Mouse (Mus musculus): ENCODE measurements around the gene Cdr2. TPM values are rescaled to one million over a fixed set of nuclear protein-coding genes. Genes with fewer than 3 reads are reported as not detected.
"Not testable (repeated sequence)": the region's sequence is repeated elsewhere in the genome, so short reads cannot be mapped to it uniquely, and the experiment has no call there.

Cdr2 gene
- polyA plus RNA-seq, 1 experiment from 2014 or later: 39.3 TPM

- H3K4me1 ChIP-seq: peaks cover 23% of the 10 kb centered on the region
- no peak overlapping the region for H3K9ac ChIP-seq
- no peak for ATAC-seq
- peaks cover 79% of the 10 kb centered on the region for H3K36me3 ChIP-seq
- no peak overlapping the region for H3K27ac ChIP-seq
- WGBS (ENCODE audit: insufficient replicate concordance): 84% methylated on average over 5 of the region's 5 CpGs
- no peak overlapping the region for H3K4me3 ChIP-seq
- no peaks in the 10 kb centered on the region for H3K9me3 ChIP-seq (replicated peaks)
- H3K4me2 ChIP-seq: no peak overlapping the region
- no peaks in the 10 kb centered on the region for H3K27me3 ChIP-seq (replicated peaks)
Observed at GRCm38 (mm10) chr7:120963126-120963525, 19.0 kb downstream of the Cdr2 start.

GRCm38 (mm10) chr7:120961893-120962292, 20.2 kb downstream of the Cdr2 start:
- Histone ChIP-seq H3K9me3 (replicated peaks) (no peaks in the 10 kb centered on the region), H3K4me1 (peaks cover 12% of the 10 kb centered on the region), H3K27ac (no peak overlapping the region), H3K27me3 (replicated peaks) (no peaks in the 10 kb centered on the region), H3K36me3 (peaks cover 79% of the 10 kb centered on the region), H3K4me2 (no peak overlapping the region), H3K4me3 (no peak overlapping the region), H3K9ac (no peak overlapping the region)
- ATAC-seq: no peak
- 72% methylated on average over 3 of the region's 3 CpGs for WGBS (ENCODE audit: insufficient replicate concordance)

GRCm38 (mm10) chr7:120960601-120961000, 21.5 kb downstream of the Cdr2 start:
- no peak for ATAC-seq
- peaks cover 8% of the 10 kb centered on the region for H3K4me1 ChIP-seq
- WGBS (ENCODE audit: insufficient replicate concordance): 84% methylated on average over 6 of the region's 6 CpGs
- no peak overlapping the region for H3K4me3 ChIP-seq
- no peaks in the 10 kb centered on the region for H3K9me3 ChIP-seq (replicated peaks)
- peaks cover 82% of the 10 kb centered on the region for H3K36me3 ChIP-seq
- H3K27me3 ChIP-seq (replicated peaks): no peaks in the 10 kb centered on the region
- H3K4me2 ChIP-seq: no peak overlapping the region
- no peak overlapping the region for H3K27ac ChIP-seq
- H3K9ac ChIP-seq: no peak overlapping the region

DNA sequence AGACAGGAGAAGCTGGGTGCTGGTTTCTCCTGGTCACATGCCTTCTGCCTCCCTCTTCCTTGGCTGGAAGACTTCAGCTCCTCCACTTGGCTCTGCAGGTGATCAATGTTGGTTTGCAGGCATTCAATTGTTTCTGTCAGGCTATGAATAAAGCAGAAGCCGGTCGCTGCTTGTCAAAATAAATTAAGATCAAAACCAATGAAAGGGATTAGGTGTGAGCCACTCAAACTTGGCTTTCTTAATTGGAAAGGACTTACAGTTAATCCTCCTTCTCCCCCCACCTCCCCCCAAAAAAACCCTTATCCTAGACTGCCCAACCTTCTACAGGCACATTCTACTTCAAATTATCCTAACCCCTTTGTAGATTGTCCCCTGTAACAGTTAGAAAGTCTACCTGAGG, 22.0 kb downstream of the Cdr2 start:
- Histone ChIP-seq H3K9me3 (replicated peaks) (no peaks in the 10 kb centered on the region), H3K4me2 (no peak overlapping the region), H3K27ac (no peak overlapping the region), H3K4me3 (no peak overlapping the region), H3K9ac (no peak overlapping the region), H3K27me3 (replicated peaks) (no peaks in the 10 kb centered on the region), H3K4me1 (peaks cover 6% of the 10 kb centered on the region; the same call in 1 of the 2 replicates), H3K36me3 (peaks cover 87% of the 10 kb centered on the region)
- WGBS (ENCODE audit: insufficient replicate concordance): 90% methylated on average over 2 of the region's 2 CpGs
- no peak for ATAC-seq

- H3K9ac ChIP-seq; H3K4me1 ChIP-seq; H3K27ac ChIP-seq; H3K4me2 ChIP-seq; ATAC-seq; H3K9me3 ChIP-seq (replicated peaks); H3K27me3 ChIP-seq (replicated peaks); H3K4me3 ChIP-seq: not testable (repeated sequence)
- 84% methylated on average over 7 of the region's 7 CpGs for WGBS (ENCODE audit: insufficient replicate concordance)
- peaks cover 72% of the 10 kb centered on the region for H3K36me3 ChIP-seq
Observed at GRCm38 (mm10) chr7:120953591-120953990, 28.5 kb downstream of the Cdr2 start.

GRCm38 (mm10) chr7:120943936-120944509, 38.1 kb downstream of the Cdr2 start:
- H3K4me2 ChIP-seq: no peak overlapping the region
- no peak overlapping the region for H3K27ac ChIP-seq
- peaks cover 89% of the 10 kb centered on the region for H3K36me3 ChIP-seq
- H3K9me3 ChIP-seq (replicated peaks): no peaks in the 10 kb centered on the region
- no peak overlapping the region for H3K9ac ChIP-seq
- H3K27me3 ChIP-seq (replicated peaks): no peaks in the 10 kb centered on the region
- no peak overlapping the region for H3K4me3 ChIP-seq
- no peak for ATAC-seq
- WGBS (ENCODE audit: insufficient replicate concordance): 67% methylated on average over 8 of the region's 8 CpGs
- H3K4me1 ChIP-seq: no peaks in the 10 kb centered on the region

GRCm38 (mm10) chr7:120942506-120942905, 39.6 kb downstream of the Cdr2 start:
- no peak overlapping the region for H3K4me2 ChIP-seq
- 78% methylated on average over 1 of the region's 1 CpGs for WGBS (ENCODE audit: insufficient replicate concordance)
- H3K9me3 ChIP-seq (replicated peaks): no peaks in the 10 kb centered on the region
- peaks cover 91% of the 10 kb centered on the region for H3K36me3 ChIP-seq
- no peaks in the 10 kb centered on the region for H3K4me1 ChIP-seq
- no peak overlapping the region for H3K4me3 ChIP-seq
- H3K27me3 ChIP-seq (replicated peaks): no peaks in the 10 kb centered on the region
- no peak overlapping the region for H3K9ac ChIP-seq
- no peak for ATAC-seq
- H3K27ac ChIP-seq: no peak overlapping the region

DNA sequence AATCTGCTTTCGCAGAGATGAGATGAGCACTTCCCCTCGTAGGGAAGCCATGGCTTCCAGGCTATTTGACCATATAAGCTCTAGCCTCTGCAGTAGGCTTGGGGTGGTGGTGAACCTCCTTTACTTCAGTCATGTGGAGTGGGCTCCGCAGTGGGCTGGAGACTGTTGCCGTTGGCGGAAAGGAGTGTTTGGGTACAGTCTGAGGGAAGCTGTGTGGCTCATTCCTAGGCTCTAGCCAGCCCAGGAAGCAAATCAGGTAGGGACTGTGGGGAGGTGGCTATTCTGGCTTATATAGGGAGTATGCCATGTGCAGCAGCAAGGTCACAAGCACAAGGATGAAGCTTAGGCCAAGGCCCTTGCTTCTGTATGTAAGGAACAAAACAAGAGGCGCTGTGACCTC, 40.9 kb downstream of the Cdr2 start:
- Histone ChIP-seq H3K9me3 (replicated peaks) (no peaks in the 10 kb centered on the region), H3K4me2 (no peak overlapping the region), H3K36me3 (peaks cover 97% of the 10 kb centered on the region), H3K4me1 (no peaks in the 10 kb centered on the region), H3K27ac (no peak overlapping the region), H3K9ac (no peak overlapping the region), H3K4me3 (no peak overlapping the region), H3K27me3 (replicated peaks) (no peaks in the 10 kb centered on the region)
- 87% methylated on average over 6 of the region's 6 CpGs for WGBS (ENCODE audit: insufficient replicate concordance)
- ATAC-seq: no peak

GRCm38 (mm10) chr7:120940343-120940742, 41.8 kb downstream of the Cdr2 start:
- H3K4me3 ChIP-seq: no peak overlapping the region
- WGBS (ENCODE audit: insufficient replicate concordance): 92% methylated on average over 12 of the region's 12 CpGs
- no peaks in the 10 kb centered on the region for H3K9me3 ChIP-seq (replicated peaks)
- no peaks in the 10 kb centered on the region for H3K4me1 ChIP-seq
- peak; percentile 28; the same call in 1 of the 2 replicates for ATAC-seq
- H3K27me3 ChIP-seq (replicated peaks): no peaks in the 10 kb centered on the region
- no peak overlapping the region for H3K4me2 ChIP-seq
- H3K27ac ChIP-seq: no peak overlapping the region
- H3K36me3 ChIP-seq: peaks cover 97% of the 10 kb centered on the region
- H3K9ac ChIP-seq: no peak overlapping the region

DNA sequence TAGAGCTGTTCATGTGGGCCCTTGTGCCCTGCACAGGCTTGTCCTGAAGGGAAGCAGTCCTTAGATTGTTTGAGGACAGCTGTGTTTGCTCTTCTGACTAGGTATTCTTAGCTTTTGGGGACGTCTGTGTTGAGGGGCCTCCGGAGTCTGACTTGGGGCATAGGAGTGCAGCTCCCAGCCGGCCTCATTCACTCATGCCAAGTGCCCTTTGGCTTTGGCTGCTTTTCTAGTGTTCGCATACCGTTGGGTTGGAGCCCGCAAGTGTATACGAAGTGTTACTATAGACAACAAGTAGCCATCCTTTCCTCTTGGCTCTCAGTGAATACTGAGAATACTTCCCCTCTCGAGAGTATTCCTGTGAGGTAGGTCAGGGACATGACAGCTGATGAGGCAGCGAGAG, 43.9 kb downstream of the Cdr2 start:
- H3K4me3 ChIP-seq: no peak overlapping the region
- H3K27me3 ChIP-seq (replicated peaks): no peaks in the 10 kb centered on the region
- no peaks in the 10 kb centered on the region for H3K9me3 ChIP-seq (replicated peaks)
- peaks cover 14% of the 10 kb centered on the region for H3K4me1 ChIP-seq
- no peak overlapping the region for H3K4me2 ChIP-seq
- H3K9ac ChIP-seq: no peak overlapping the region
- H3K36me3 ChIP-seq: peaks cover 99% of the 10 kb centered on the region
- WGBS (ENCODE audit: insufficient replicate concordance): 84% methylated on average over 9 of the region's 9 CpGs
- ATAC-seq: no peak
- H3K27ac ChIP-seq: no peak overlapping the region

DNA sequence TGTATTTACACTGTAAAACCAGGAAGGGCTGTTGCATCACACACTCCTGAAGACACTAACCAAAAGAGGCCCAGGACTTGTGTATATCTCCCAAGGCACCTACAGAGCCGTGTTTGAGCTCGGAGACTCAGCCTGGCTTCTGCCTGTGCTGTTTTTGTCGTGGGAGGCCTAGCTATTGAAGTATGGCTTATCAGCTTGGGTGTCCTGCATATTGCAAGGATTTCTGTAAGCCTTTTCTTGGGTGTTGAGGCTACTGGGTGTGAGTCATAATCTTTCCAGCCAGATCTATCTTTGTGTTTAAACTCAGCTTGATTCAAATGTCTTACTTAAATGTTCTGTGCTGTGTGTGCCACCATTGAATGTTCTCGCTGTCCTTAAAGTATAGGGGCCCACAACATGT, 45.6 kb downstream of the Cdr2 start:
- no peak overlapping the region for H3K9ac ChIP-seq

DNA sequence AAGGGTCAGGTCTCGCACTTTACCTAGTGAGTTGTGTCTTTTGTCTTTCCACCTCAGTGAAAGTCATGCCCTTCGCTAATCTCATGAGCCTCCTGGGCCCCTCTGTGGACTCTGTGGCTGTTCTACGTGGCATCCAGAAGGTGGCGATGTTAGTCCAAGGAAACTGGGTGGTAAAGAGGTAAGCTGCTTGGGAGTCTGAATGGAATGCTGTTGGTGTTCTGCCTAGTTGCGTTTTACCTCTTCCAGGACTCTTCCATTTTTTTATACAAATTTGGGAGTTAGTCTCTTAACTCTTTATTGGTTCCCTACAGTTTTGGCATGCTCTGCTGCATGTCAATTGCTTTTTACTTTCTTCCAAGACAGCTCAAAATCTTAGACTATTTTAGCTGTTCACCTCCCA, 47.4 kb downstream of the Cdr2 start:
- WGBS (ENCODE audit: insufficient replicate concordance): 45% methylated on average over 5 of the region's 5 CpGs
- Histone ChIP-seq H3K27ac (no peak overlapping the region), H3K36me3 (peaks cover 98% of the 10 kb centered on the region), H3K9ac (no peak overlapping the region), H3K4me3 (no peak overlapping the region), H3K9me3 (replicated peaks) (no peaks in the 10 kb centered on the region), H3K4me1 (peaks cover 20% of the 10 kb centered on the region), H3K4me2 (no peak overlapping the region), H3K27me3 (replicated peaks) (no peaks in the 10 kb centered on the region)
- peak; percentile 54; the same call in 1 of the 2 replicates for ATAC-seq

More for the DNA sequence above, 45.6 kb downstream of the Cdr2 start:
- WGBS (ENCODE audit: insufficient replicate concordance): 80% methylated on average over 4 of the region's 4 CpGs
- H3K36me3 ChIP-seq: peaks cover 99% of the 10 kb centered on the region
- no peak overlapping the region for H3K4me3 ChIP-seq
- H3K27ac ChIP-seq: no peak overlapping the region
- ATAC-seq: no peak
- H3K4me1 ChIP-seq: peaks cover 20% of the 10 kb centered on the region
- no peaks in the 10 kb centered on the region for H3K9me3 ChIP-seq (replicated peaks)
- H3K4me2 ChIP-seq: no peak overlapping the region
- no peaks in the 10 kb centered on the region for H3K27me3 ChIP-seq (replicated peaks)

GRCm38 (mm10) chr7:120933680-120934195, 48.4 kb downstream of the Cdr2 start:
- peaks cover 98% of the 10 kb centered on the region for H3K36me3 ChIP-seq
- 0 out of 2 replicates have a peak overlapping the region, but pooled peaks have one; percentile 3 for H3K4me2 ChIP-seq
- WGBS (ENCODE audit: insufficient replicate concordance): 49% methylated on average over 5 of the region's 5 CpGs
- H3K4me1 ChIP-seq: peaks cover 20% of the 10 kb centered on the region
- no peak overlapping the region for H3K4me3 ChIP-seq
- H3K27ac ChIP-seq: peak overlapping the region; percentile 54; the same call in 1 of the 2 replicates
- H3K27me3 ChIP-seq (replicated peaks): no peaks in the 10 kb centered on the region
- ATAC-seq: peak; percentile 76
- H3K9ac ChIP-seq: peak overlapping the region; percentile 15
- no peaks in the 10 kb centered on the region for H3K9me3 ChIP-seq (replicated peaks)

Data from liver, embryonic 12.5 days (tissue).